Mouse (Mus musculus) heart, embryonic 11.5 days (tissue): Measurements from ENCODE around the gene Nfkb2. TPM values are rescaled to one million over a fixed set of nuclear protein-coding genes. Genes with fewer than 3 reads are reported as not detected.

Experiments used
- ATAC-seq: fragments of 200-750 bp; cut with Nextera tagmentation; replicated peaks from 2 replicates; pipeline ENCODE4 v1.8.0; 2017; ENCODE audit warnings: moderate library complexity; ENCODE audit not compliant: insufficient number of reproducible peaks, low FRiP score, low TSS enrichment
- H3K27ac ChIP-seq: fragments of 300-500 bp; sonication (generic); 2 replicates; pipeline ENCODE4 v1.5.1; 2014; ENCODE audit warnings: mild to moderate bottlenecking, low read depth, low read length
- H3K27me3 ChIP-seq: fragments of 300-500 bp; sonication (generic); 2 replicates; pipeline ENCODE4 v1.6.1; 2014; ENCODE audit warnings: mild to moderate bottlenecking, low read length, mixed read lengths; ENCODE audit not compliant: control insufficient read depth, insufficient read depth
- H3K36me3 ChIP-seq: fragments of 300-500 bp; sonication (generic); 2 replicates; pipeline ENCODE4 v1.6.1; 2014; ENCODE audit warnings: mild to moderate bottlenecking, low read length, moderate library complexity, mixed read lengths; ENCODE audit not compliant: control insufficient read depth, insufficient read depth
- H3K4me1 ChIP-seq: fragments of 300-500 bp; sonication (generic); 2 replicates; pipeline ENCODE4 v1.6.1; 2014; ENCODE audit warnings: low read length; ENCODE audit not compliant: control insufficient read depth, insufficient read depth
- H3K4me2 ChIP-seq: fragments of 300-500 bp; sonication (generic); 2 replicates; pipeline ENCODE4 v1.6.1; 2014; ENCODE audit warnings: mild to moderate bottlenecking, moderate library complexity
- H3K4me3 ChIP-seq: fragments of 300-500 bp; sonication (generic); 2 replicates; pipeline ENCODE4 v1.5.1; 2014; ENCODE audit warnings: low read depth, low read length
- H3K9ac ChIP-seq: fragments of 300-500 bp; sonication (generic); 2 replicates; pipeline ENCODE4 v1.6.1; 2014; ENCODE audit warnings: mild to moderate bottlenecking, low read depth, low read length, moderate library complexity
- H3K9me3 ChIP-seq: fragments of 300-500 bp; sonication (generic); replicated peaks from 2 replicates; pipeline ENCODE4 v1.6.1; 2016; ENCODE audit warnings: low read length; ENCODE audit not compliant: control insufficient read depth
- WGBS: fragments of 180-500 bp; shearing (Covaris S2); extraction: QIAGEN DNeasy Blood & Tissue Kit; methylation state at CpG from one replicate; pipeline ENCODE4 v1.1.7; 2014; ENCODE audit not compliant: insufficient replicate concordance; 5-methylcytosine and 5-hydroxymethylcytosine counted together
- polyA plus RNA-seq: library from polyadenylated mRNA; unstranded; fragments of >200 nt; fragmentation: Nextera tagmentation; extraction: Ambion mirVana; gene quantifications from 2 replicates; pipeline ENCODE4 v1.2.1, GENCODE M21; 2014

Nfkb2 gene
- polyA plus RNA-seq, 1 experiment from 2014 or later: 7.3 TPM

- H3K27ac ChIP-seq: no peak overlapping the region
- no peak overlapping the region for H3K9ac ChIP-seq
- no peak overlapping the region for H3K4me2 ChIP-seq
- WGBS: 57% methylated on average over 12 of the region's 12 CpGs
- no peaks in the 10 kb centered on the region for H3K9me3 ChIP-seq
- no peak overlapping the region for H3K4me3 ChIP-seq
- peaks cover 9% of the 10 kb centered on the region for H3K36me3 ChIP-seq
- ATAC-seq: no peak
- H3K27me3 ChIP-seq: no peaks in the 10 kb centered on the region
- H3K4me1 ChIP-seq: no peaks in the 10 kb centered on the region
Observed at GRCm38 (mm10) chr19:46290535-46291105, 13.5 kb upstream of the Nfkb2 start.

DNA sequence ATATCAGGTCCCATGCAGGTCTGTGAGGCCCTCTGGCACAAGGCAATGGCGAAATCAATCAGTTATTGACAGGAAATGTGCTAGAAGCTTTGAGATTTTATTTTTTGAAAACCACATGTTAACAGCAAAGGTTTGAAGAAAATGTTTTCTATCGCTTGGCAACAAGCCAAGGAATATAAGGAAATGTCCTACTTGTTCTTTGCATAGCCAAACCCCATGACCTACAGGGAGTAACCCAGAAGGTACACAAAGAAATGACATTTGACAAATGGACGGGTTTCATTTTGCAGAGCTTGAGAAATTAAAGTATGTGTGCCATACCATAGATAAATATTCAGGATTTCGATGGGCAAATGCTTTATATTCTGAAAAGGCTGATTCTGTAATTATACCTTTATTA lies 7.2 kb upstream of the Nfkb2 start:
- Histone ChIP-seq H3K9me3 (no peaks in the 10 kb centered on the region), H3K27ac (no peak overlapping the region), H3K36me3 (no peaks in the 10 kb centered on the region), H3K4me1 (no peaks in the 10 kb centered on the region), H3K4me3 (no peak overlapping the region), H3K27me3 (no peaks in the 10 kb centered on the region; the same call in 1 of the 2 replicates), H3K9ac (no peak overlapping the region), H3K4me2 (no peak overlapping the region)
- WGBS: 56% methylated on average over 4 of the region's 4 CpGs
- ATAC-seq: no peak

GRCm38 (mm10) chr19:46300294-46301045 lies 3.6 kb upstream of the Nfkb2 start:
- H3K9ac ChIP-seq: no peak overlapping the region
- H3K4me3 ChIP-seq: no peak overlapping the region
- H3K4me2 ChIP-seq: no peak overlapping the region
- whole genome bisulfite sequencing: 34% methylated on average over 8 of the region's 8 CpGs
- 0 out of 2 replicates have a peak, but pooled peaks cover 4% of the 10 kb centered on the region for H3K4me1 ChIP-seq
- H3K27me3 ChIP-seq: no peaks in the 10 kb centered on the region; the same call in 1 of the 2 replicates
- H3K27ac ChIP-seq: no peak overlapping the region
- H3K36me3 ChIP-seq: no peaks in the 10 kb centered on the region
- ATAC-seq: no peak
- no peaks in the 10 kb centered on the region for H3K9me3 ChIP-seq

DNA sequence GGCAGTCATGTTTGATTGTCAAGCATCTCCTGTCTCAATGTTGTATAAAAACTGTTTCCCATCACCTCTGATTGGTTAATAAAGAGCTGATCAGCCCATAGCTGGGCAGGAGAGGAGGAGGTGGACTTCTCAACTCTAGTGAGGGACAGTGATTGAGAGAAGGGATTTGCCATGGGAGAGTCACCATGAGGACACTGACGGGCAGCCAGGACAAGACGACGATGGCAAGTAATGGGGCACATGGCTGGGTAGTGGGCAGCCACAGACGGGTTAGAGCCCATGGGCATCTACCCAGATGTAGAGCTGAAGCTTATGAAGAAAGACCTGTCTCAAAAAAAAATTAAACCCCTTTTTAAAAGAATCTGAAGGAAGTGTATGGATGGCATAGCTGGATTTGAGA lies 1.6 kb upstream of the Nfkb2 start:
- no peak overlapping the region for H3K4me2 ChIP-seq
- no peak overlapping the region for H3K4me3 ChIP-seq
- H3K9me3 ChIP-seq: no peaks in the 10 kb centered on the region
- H3K27ac ChIP-seq: no peak overlapping the region
- H3K9ac ChIP-seq: no peak overlapping the region
- no peak for ATAC-seq
- H3K4me1 ChIP-seq: peaks cover 10% of the 10 kb centered on the region
- H3K36me3 ChIP-seq: no peaks in the 10 kb centered on the region
- peaks cover 6% of the 10 kb centered on the region for H3K27me3 ChIP-seq
- 80% methylated on average over 4 of the region's 4 CpGs for WGBS

DNA sequence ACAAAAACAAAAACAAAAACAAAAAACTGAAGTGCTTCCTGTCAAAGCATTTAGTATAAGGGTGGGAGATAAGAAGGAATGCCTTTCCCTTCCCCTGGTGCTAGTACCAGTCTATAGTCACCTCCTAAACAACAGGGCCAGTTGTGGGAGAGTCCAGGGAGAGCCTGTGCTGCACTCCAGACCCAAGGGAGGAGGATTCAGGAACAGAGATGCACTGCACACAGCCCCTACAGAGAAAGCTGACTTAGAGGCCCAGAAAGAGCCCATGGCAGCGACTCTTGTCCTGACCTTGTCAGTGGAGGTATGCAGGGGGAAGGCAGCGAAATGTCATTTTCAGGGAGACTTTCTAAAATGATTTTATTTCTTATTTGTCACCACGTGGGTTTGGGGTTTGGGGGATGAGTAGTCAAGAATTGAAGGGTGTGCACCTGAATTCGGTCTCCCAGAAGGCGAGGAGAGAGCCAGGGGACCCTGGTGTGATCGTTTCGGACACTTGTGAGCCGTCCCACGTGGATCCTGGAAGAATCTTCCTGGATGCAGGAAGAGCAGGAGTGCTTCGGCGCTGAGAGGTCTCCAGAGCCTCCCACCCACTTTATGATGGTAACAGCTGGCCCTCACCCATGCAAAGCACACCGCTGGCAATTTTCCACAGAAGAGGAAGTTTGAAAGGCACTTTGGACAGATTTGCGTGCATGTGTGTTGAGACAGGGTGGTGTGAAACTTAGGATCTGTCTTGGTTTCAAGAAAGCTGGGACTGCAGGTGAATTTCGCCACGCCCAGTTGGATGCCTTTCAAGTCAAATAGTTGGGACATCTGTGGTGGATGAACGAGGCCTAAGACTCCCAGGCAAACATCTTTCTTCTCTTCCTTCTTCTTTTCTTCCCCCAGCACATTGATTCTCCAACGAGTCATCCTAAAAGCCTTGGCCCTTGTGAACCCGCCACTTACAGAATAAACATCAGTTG lies 587 bp upstream of the Nfkb2 start:
- peaks cover 16% of the 10 kb centered on the region for H3K27me3 ChIP-seq
- no peak overlapping the region for H3K27ac ChIP-seq
- H3K36me3 ChIP-seq: no peaks in the 10 kb centered on the region
- H3K9me3 ChIP-seq: no peaks in the 10 kb centered on the region
- no peak for ATAC-seq
- H3K4me3 ChIP-seq: peak overlapping the region; percentile 72
- H3K4me2 ChIP-seq: peak overlapping the region; percentile 100
- WGBS: 50% methylated on average over 18 of the region's 18 CpGs
- no peak overlapping the region; the same call in 1 of the 2 replicates for H3K9ac ChIP-seq
- H3K4me1 ChIP-seq: peaks cover 10% of the 10 kb centered on the region

DNA sequence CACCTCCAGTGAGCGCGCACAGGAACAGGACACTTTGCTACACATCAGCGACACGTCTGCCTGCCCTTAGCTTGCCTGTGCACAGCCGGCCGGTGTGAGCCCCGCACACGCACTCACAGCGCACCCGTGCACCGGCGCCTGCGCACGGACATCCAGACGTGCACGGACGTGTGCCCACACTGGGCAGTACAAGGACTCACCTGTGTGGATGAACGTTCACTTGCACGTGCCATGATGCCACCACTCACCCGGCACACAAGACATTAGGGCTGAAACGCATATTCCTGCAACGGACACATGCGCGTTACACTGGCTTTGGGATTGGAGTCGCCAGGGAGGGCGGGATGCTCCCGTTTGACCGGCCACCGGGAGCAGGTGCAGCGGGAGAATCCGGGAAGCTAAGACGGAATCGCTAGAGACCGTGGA lies 801 bp downstream of the Nfkb2 start:
- peak overlapping the region; percentile 100 for H3K4me2 ChIP-seq
- H3K9me3 ChIP-seq: no peaks in the 10 kb centered on the region
- H3K27ac ChIP-seq: peak overlapping the region; percentile 70
- WGBS: under 1% methylated on average over 34 of the region's 34 CpGs
- ATAC-seq: peak; percentile 9; the same call in 1 of the 2 replicates
- H3K36me3 ChIP-seq: no peaks in the 10 kb centered on the region
- H3K9ac ChIP-seq: peak overlapping the region; percentile 79
- peaks cover 15% of the 10 kb centered on the region for H3K4me1 ChIP-seq
- peaks cover 21% of the 10 kb centered on the region for H3K27me3 ChIP-seq
- H3K4me3 ChIP-seq: peak overlapping the region; percentile 72

DNA sequence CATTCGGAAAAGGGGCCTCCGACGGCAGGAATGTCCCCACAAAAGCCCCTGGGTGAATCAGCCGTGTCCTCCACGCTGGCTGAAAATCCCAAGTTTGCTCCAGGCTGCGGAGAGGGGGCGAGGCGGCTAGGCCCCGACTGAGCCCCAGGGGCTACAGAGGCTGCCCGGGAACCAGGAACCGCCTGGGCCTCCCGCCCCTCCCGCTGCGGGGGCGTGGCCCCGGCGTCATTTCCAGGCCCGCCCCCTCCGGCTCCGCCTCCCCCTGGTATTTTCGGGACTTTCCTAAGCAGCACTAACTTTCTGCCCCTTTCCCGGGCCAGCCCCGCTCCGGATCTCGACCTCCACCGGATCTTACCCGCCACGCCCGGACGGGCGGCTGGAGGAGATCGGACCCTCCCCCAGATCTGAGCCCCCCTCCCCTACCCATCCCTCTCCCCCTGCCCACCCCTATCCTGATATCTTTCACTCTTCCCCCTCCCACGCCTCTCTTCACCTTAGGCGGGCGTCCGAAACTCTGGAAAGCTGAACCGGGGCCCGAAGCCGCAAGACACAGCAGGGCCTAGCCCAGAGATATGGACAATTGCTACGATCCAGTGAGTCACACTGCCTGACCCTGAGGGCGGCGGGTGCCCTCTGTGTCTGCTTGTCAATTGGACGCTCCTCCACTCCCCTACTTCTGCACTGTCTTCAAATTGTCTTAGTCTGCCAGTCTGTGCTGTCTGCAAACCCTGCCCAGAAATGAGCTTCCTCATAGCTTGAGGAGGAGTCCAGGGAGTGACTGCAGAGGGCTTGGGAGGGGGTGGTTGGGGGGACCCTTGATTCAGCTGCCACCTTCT lies 1.5 kb downstream of the Nfkb2 start:
- Histone ChIP-seq H3K9ac (peak overlapping the region; percentile 79), H3K27me3 (peaks cover 24% of the 10 kb centered on the region), H3K4me2 (peak overlapping the region; percentile 100), H3K4me1 (peaks cover 15% of the 10 kb centered on the region), H3K36me3 (0 out of 2 replicates have a peak, but pooled peaks cover 2% of the 10 kb centered on the region), H3K9me3 (no peaks in the 10 kb centered on the region), H3K4me3 (peak overlapping the region; percentile 72), H3K27ac (peak overlapping the region; percentile 70)
- WGBS: under 1% methylated on average over 42 of the region's 43 CpGs
- ATAC-seq: peak; percentile 76

DNA sequence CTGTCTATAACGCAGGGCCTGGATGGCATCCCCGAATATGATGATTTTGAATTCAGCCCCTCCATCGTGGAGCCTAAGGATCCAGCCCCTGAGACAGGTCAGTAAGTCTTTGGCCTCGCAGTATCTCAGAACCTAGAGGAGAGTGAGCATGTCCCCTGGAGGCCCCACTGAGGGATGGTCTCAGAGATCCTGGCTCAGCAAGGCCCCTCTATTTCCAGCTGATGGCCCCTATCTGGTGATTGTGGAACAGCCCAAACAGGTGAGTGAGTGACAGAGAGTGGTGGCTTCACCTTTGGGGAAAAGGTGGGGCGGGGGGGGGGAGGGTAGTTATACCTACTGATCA lies 2.1 kb downstream of the Nfkb2 start:
- no peak overlapping the region for H3K27ac ChIP-seq
- WGBS: 53% methylated on average over 5 of the region's 5 CpGs
- peaks cover 15% of the 10 kb centered on the region for H3K4me1 ChIP-seq
- H3K4me2 ChIP-seq: peak overlapping the region; percentile 100
- no peak for ATAC-seq
- H3K9ac ChIP-seq: peak overlapping the region; percentile 79
- H3K4me3 ChIP-seq: peak overlapping the region; percentile 72
- peaks cover 30% of the 10 kb centered on the region for H3K27me3 ChIP-seq
- H3K36me3 ChIP-seq: 0 out of 2 replicates have a peak, but pooled peaks cover 3% of the 10 kb centered on the region
- H3K9me3 ChIP-seq: no peaks in the 10 kb centered on the region
